Mouse (Mus musculus) spleen, postnatal 10 days (tissue): ENCODE results near the gene Gm49378.

ENCODE experiments used
- DNase-seq, 2 experiments: peaks; one replicate each; pipeline ENCODE4 v3.0.0; 2021 to 2022; ENCODE audit warnings: low spot score in 2 of 2

Gm49378 gene

DNA sequence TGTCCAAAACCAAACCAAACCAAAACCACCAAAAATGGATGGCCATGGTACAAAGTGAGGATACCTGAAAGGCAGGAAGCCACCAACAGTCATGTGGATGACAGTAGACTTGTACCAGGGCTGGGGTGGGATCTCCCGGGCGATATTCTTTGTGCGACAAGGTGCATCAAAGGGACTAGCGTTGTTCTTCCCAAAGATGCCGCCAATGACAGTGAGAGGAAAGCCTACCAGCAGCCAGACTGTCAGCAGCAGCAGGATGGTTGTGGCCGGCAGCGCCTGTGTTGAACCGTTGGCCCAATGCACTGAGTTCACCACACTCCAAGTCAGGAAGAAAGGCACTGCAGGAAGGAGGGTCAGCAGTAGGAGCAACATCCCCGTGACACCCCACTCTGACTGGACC is at the start of gene Gm49378:
Gm49378 (minus strand) TSS at position 101 of the 400 bp plus-strand sequence.
- no peak for DNase-seq

DNA sequence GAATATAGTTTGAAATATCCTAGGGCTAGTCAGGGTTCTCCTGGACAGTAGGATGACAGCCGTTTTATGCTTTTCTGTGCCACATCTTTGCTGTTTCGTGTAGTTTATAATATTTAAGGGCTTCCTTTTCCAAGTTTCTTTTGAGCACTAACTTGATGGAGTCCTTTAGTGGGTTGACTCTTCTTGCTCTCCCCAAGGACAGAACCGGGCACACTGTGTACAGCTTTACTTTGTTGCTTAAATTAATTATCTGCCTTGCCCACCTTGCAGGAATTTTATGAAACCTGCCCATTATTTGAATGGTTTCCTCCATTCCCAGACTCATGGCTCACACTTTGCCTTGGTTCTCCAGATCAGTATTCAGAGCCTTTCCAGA is 44.4 kb upstream of the Gm49378 start:
- DNase-seq = no peak

DNA sequence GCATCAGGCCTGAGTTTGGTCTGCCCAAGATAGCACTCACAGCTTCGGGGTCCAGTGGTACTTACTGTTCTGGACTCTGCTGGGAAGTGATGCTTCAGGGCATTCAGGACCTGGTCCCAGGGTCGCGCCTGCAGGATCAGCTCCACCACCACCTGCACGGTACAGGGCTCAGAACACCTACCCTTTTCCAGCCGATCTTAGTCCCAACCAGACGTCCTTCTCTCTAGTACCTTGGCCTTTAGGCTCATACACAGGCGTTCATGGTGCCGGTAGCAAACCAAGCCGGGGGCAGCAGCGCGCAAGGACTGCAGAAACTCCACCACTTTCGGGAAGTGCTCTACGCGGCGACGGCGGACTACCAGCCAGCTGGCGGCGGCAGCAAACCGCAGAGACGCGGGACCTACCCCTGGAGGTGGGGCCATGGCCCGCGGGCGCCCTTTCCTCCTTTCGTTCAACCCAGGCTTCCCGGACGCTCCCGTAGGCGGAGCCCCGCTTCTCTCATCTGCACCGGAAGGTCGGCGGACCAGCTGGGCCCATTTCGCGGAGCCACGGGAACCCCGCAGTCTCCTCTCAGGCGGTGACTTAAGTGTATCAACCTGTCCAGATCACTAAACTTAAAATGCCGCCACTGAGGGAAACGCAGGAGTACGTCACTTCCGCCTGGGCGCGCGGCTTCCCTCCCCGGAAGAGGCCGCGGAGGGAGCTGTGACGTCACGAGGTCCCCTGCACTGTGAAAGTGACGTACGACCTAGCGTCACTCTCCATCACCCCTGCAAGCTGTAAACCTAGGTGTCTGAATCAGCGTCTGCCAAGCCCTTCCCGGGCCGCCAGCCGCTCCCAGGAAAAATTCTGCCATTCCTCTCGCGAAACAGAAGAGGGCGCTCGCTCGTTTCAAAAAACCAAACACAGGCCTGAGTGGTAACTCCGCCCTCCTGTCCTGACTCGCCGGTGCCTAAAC is 43.7 kb upstream of the Gm49378 start, which contains the start of gene Tinf2:
Tinf2 (minus strand) TSS at position 661 of the 958 bp plus-strand sequence.
- DNase-seq = peak; percentile 92 to 95

DNA sequence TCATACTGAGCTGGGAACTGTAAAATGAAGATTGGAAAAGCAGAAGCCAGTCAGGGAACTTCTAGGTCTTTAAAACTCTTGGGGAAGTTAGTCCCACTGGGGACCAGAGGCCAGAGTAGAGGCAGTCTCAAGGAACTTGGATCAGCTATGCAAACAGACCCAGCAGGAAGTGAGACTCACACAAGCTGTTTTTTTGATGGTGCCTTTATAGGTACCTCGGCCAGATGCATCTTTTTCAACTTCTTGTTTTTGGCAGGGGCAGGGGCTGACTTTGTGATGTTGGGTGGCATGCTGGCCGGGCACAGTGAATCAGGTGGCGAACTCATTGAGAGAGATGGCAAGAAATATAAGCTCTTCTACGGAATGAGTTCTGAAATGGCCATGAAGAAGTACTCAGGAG is 39.9 kb upstream of the Gm49378 start:
- no peak for DNase-seq

DNA sequence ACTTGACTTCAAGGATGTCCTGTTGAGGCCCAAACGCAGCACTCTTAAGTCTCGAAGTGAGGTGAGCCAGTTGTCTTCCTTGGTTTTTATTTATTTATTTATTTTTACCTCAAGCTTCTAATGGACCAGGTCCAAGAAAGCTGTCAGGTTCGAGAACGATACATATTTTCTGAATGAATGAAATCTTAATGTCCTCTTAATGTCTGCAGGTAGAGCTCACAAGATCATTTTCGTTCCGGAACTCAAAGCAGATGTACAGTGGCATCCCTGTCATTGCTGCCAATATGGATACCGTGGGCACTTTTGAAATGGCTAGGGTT is 35.0 kb upstream of the Gm49378 start:
- DNase-seq = no peak

DNA sequence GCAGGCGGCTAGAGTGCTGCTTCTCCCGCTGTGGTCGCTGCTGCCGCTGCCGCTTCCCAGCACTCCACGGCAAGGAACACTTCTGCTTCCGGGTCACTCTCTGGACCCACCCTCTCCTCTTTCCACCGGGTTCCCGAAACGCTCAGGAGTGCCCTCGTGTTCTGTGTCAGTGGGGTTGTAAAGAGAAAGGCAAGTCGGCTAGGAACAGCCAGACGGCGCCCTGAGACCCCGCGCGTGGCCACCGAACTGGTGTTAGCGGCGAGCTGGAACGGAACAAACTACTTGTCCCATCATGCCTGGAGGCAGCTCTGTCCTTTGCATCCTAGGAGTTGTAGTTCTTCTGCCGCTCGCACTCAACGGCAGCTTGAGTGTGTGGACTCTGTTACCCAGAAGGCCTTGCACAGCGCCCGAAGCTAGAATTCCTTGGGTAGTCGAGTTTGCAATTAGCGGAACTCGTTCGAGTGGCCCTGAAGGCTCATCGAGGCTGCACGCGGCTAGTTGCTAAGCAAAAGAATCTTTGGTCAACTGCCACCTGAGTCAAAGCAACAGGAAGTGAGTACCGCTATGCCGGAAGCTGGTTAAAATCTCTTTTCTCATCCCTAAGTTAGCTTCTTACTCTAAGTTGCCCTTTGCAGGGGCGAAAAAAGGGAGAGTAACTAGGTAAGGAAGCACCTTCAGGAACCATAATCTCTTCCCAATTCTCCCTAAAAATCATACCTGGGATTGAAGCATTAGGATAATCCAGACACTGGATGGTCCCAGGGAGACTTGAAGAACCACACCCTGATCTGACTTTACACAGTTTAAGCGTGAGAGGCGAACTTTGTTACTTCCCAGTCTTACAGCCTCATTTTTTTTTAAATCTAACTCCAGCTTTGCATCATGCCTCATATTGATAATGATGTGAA is 34.4 kb upstream of the Gm49378 start, which contains the start of the genes Gmpr2 and Nedd8:
Gmpr2 (plus strand) TSS at position 109 of the 908 bp plus-strand sequence.
Nedd8 (minus strand) TSS at position 292 of the 908 bp plus-strand sequence.
- DNase-seq = peak; percentile 89 to 95

DNA sequence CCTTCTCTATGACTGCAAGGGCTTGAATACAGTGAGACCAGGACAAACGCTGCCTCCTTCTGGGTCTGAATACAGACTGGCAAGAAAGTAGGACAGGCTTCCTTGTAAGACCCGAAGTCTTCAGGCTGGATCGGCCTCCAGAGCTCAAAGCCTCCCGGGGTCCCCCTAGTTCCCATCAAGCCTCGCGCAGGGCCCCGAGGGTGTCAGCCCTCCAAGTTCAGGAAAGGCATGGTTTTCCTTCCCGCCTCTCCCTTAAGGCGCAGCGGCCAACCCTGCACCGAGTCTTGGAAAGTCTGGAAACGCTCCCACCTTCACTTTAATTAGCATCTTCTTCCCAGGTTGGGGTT is 33.8 kb upstream of the Gm49378 start:
- DNase-seq = no peak

DNA sequence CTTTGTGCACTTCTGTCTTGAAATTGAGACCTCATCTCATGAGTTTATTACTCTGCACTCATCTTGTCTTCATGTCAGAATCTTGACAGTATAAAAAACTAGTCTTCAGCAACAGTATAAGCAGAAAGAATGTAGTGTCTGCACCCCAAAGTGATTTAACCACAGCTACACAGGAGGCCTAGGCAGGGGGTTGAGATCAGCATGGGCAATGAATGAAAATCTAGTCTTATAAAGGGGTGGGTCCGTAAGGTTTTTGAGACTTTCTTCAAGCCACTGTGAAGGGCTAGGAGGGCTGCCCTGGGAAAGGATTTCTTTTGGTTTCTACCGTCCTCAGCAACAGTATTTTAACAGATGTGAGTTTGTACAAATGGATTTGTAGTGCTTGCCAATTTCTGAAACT is 22.9 kb upstream of the Gm49378 start:
- DNase-seq = no peak

DNA sequence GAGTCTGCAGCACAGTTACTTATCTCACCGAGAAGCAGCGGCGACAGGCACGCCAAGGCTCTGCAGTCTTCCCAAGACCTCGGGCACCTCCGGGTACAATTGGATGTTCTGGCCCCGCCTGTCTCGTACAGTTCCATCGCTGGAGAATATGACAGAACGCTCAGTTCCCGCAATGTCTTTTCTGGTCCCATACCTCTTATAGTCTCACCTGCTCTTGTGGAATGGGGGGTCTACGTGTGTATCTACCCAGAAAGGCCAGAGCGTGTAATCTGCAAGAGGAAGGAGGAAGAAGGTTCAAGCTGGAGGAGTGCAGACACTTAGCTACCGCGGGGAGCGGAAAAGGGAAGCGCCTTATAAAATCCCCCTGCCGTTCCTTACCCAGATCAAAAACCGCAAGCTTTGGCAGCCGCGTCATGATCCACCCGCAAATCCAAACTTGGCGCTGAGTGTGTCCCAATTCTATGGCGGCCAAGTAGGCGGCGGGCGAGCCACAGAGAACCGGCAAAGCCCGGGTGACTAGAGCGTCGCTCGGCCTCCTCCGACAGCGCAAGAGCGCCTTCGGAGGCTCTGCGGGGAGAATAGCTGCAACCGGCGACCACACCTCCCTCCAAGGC is 22.4 kb upstream of the Gm49378 start, which contains the start of gene Mdp1:
Mdp1 (minus strand) TSS at position 549 of the 614 bp plus-strand sequence.
- peak; percentile 70 to 84 for DNase-seq

DNA sequence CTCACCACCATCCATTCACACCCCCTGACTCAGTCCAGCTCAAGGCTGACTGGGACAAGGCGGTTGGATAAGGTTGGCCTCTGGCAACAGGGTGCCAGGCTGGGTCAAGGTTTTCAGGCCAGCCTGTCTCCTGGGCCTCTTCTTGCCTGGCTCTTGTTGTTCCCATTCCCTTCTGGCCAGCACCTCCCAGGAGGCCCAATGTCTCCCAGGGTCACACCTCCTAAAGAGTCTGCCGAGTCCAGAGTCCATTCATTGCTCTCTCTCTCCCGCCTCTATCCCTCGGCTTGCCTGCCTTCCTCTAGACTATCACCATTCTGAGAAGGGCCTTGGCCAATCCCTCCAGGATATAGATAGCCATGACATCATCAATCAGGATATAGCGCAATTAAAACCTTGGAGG is 20.3 kb upstream of the Gm49378 start:
- no peak for DNase-seq

DNA sequence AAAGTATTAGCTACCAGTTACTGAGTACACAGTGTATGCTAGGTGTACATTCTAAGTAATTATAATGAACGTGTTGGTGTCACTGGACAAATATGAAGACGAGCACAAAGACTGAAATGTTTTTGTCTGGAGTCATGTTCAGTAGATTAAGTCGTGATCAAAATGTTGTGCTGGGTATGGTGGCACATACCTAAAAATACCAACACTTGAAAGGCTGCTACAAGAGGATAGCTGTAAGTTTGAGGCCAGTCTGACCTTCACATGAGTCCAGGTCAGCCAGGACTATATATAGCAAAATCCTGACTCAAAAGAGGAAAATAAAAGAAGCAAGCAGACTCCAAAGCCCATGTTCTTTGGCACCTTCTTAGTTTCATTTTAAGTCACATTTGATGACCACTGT is 19.2 kb upstream of the Gm49378 start:
- DNase-seq = no peak

DNA sequence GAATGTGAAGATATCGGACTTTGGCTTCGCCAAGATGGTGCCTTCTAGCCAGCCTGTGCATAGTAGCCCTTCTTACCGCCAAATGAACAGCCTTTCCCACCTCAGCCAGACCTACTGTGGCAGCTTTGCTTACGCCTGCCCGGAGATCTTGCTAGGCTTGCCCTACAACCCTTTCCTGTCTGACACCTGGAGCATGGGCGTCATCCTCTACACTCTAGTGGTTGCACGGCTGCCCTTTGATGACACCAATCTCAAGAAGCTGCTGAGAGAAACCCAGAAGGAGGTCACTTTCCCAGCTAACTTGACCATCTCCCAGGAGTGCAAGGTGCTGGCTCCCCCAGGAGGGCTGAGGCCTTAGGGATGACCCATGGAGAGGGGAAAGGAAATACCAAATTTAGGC is 13.8 kb upstream of the Gm49378 start:
- no peak for DNase-seq

DNA sequence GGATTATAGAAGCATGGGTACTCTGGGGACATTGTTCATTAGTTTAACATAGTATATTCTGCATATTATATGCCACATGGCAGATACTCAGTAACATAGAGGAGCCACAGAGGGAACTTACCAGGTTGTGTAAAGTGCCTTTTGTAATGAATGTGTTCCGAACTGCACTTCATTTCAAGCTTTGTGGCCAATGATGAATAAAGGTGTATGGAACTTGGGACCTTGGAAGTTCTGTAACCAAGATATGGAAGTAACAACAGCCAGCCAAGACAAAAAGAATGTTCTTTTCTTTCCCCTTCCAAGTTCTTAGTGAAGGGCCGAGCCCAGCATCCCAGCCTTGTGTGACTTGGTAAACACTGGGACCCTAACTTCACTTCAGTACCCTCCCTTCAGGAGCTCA is 12.2 kb upstream of the Gm49378 start, which contains the start of gene Tssk4:
Tssk4 (plus strand) TSS at position 301 of the 400 bp plus-strand sequence.
- DNase-seq = no peak

DNA sequence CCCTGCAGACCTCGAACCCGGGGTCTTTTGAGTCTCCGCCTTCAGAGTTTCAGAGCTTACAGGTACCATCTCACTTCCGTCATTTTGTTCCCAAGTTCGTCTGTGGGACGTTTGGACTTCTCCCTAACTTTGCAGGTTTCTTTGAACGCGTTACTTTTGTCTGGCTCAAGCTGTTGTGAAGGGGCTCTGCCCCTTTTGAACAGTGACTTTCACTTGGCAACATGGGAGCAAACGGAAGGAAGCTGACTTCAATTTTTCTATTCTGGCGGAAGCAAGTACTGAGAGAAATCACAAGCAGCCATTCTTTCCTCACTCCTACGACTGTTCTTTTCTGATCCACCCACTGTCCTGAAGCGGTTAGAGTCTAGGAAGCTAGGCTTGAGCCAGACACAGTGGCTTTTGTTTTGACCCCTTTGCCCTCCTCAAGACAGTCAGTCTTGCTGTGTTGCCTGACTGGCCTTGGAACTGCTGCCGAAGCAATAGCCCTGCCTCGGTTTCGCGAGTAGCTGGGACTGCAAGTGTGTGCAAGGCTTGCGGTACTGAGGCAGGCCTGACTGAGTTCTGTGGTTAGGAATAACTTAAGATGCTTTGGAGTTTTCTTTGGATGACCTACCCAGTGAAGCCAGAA is 6.7 kb upstream of the Gm49378 start:
- peak in 1 of 2 experiments; percentile 27 for DNase-seq

DNA sequence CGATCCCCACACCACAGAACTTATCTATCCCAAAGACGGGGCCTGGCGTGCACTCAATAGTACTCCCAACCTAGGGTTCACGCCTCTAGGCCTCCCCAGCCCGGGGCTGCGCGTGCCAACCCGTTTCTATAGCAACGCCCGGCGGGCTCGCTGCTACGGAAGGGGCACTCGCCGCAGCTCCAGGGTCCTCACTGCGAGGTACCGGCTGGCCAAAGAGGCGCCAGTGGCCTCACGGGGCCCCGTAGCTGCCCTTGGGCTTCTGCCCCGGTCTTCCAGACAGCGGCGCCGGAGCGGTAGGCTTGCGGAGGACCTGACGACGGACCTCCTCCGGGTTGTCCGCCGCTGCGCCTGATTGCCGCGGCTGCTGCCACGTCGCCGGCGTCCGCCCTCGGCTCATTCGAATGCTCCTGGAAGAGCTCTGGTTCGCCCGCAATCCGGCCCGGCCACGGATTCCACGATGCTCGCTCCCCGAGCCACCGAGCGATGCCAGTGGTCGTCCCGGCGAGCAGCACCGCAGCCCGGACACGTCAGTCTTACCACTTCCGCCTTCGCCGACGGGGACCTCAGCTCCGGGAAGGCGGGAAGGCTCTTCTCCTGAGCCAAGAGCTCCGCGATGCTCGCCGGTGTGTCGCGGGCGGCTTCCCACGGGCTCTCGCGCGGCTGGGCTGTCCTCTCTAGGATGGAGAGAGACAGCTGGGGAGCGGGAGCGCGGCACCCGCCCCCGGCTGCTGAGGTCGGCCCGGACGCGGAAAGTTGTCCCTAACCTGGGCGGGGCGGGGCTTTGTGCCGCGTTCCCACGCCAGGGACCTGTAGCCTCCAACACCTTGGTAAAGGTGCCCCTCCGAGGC is 5.6 kb upstream of the Gm49378 start, which contains the start of gene Tm9sf1:
Tm9sf1 (minus strand) TSS at position 747 of the 848 bp plus-strand sequence.
- DNase-seq = peak; percentile 89 to 96

DNA sequence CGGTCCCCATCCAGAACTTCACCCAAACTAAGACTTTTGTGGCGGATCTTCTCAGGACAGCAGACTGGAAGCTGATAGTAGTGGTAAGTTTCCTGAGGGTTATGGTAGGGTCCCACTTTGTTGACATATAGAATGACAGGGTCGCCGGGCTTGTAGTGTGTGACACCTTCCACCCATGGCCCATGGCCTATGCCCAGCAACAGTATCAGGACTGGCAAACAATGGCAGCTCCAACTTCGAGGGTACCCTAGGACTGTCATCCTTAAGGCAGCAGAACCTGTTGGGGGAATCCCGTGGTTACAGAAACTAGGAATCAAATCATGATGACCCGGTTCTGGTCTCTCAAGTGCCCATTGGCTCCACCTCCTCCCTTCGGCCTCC is 5.0 kb upstream of the Gm49378 start:
- peak in 1 of 2 experiments; percentile 21 for DNase-seq

DNA sequence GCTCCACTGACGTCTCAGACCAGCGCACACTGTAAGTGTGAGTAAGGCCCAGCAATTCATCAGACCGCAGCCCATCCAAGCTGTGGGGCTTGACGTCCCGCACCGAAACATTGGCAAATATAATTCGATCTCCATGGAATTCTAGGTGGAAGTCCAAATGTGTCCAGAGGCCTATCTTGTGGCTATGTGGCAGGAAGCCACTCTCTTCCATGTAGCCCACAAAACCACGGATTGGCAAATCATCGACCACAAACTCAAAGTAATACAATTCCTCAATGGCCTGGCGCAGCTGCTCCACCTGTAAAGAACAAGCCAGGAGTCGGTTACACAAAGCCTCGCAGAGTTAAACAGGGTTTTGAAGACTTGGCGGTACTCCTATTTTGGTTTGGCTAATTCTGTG is 3.6 kb upstream of the Gm49378 start:
- DNase-seq = no peak

DNA sequence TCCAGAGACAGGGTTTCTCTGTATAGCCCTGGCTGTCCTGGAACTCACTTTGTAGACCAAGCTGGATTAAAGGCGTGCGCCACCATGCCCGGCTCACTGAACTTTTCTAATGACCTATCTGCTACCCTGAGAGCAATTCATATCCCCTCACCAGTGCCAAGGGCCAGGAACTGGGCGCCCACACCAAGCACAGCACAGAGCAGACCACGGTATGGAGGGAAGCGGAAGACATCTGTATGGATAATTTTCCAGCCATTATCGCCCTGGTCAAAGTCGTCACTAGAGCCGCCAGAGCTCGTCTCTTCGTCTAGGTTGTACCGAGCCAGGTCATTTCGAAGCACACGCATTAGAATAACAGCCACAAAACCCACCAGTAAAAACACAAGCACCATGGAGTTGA is 3.1 kb upstream of the Gm49378 start:
- no peak for DNase-seq

DNA sequence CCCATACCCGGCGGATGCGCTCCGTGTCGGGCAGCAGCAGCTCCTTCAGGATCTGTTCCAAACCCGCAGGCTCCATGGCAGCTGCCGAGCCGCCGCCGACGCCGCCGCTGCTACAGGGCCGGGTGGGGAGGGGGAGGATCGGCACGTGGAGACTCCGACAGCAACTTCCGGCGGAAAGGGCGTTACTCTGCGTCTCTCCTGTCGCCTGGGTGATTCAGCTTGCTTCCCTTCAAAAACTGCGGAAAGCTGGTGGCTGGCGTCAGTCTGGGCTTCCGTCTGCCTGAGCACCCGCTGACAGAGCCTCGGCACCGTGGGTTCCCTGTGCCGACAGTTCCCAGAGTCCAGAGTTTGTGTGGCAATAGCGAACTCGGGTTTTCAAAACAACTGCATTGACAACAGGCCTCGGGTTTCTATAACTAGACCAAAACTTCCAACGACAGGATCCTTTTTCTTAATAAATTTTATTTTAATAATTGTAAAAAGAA is 2.1 kb downstream of the Gm49378 start, which contains the start of gene Ipo4:
Ipo4 (minus strand) TSS at position 435 of the 485 bp plus-strand sequence.
- peak; percentile 53 to 84 for DNase-seq
